In the genomic region with DNA sequence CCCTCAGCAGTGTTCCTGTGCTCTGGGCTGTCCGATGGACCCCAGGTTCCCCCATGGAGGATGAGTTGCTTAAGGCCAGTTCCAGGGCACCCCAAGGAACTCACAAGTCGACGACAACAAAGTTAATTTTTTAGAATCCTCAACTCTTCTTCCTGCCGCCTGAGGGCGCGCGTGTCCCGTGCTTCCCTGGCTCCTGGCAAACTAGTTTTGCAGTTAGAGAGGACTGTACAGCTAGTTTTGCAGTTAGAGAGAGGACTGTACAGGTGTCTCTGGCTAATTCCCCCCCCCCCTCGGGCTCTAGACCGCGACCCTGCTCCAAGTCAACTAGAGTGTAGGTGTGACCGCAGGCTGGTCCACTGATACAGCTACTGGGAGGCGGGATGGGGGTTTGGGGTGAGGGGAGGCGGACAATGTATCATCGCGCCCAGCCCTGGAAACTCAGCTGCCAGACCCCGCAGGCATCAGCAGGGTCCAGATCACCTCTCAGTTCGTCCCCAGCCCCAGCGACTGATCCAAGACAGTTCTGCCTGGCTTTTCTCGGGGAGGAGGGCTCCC, we compare ENCODE assay signal across 8 mouse cellular contexts. TPM values are rescaled to one million over a fixed set of nuclear protein-coding genes. Genes with fewer than 3 reads are reported as not detected.
DNase-seq lines count a peak whose midpoint lies in the region; ATAC-seq and TF ChIP-seq lines count a peak whose summit lies in the region.

No protein-coding gene starts in this region.

- H3K9me3 ChIP-seq in kidney, embryonic 16.5 days (ENCODE audit: low read length), result no peaks in the 10 kb centered on the region

- peak overlapping the region; percentile 96; the same call in 1 of the 2 replicates for H3K4me2 ChIP-seq in kidney, embryonic 16.5 days (replicated peaks; ENCODE audit: low read depth, low read length)

- peaks cover 6% of the 10 kb centered on the region for H3K4me1 ChIP-seq in heart, adult 2 months (ENCODE audit: control insufficient read depth, insufficient read depth, low read length)
- H3K4me1 ChIP-seq in kidney, embryonic 16.5 days (ENCODE audit: insufficient read depth, low read length), result peaks cover 25% of the 10 kb centered on the region

- peak; percentile 89 for TF ChIP-seq EP300 in heart, adult 2 months (IDR thresholded peaks at IDR 0.05; ENCODE audit: insufficient read depth, low read depth, low read length)

- DNase-seq in NIH3T3 (ENCODE audit: low read depth), result peak; percentile 90
- DNase-seq in cerebellum, postnatal 4 days (ENCODE audit: low spot score in 2 of 2), result peak; percentile 51 to 65
- peak; percentile 82 to 83 for DNase-seq in heart, adult 2 months
- peak; percentile 77 for DNase-seq in lung, postnatal 10 days
- DNase-seq in retina, postnatal 7 days (ENCODE audit: low read depth, low spot score), result peak; percentile 39

- peak; percentile 56 for ATAC-seq in kidney, embryonic 16.5 days (ENCODE audit: low FRiP score, low TSS enrichment)
- ATAC-seq in erythroid progenitor cell, adult 5-6 weeks (replicated peaks; ENCODE audit: low FRiP score, poor library complexity, severe bottlenecking), result no peak

- H3K79me3 ChIP-seq in C2C12 (ENCODE audit: low read depth), result peaks cover 19% of the 10 kb centered on the region

- H3K4me3 ChIP-seq in C2C12 (ENCODE audit: insufficient read depth, poor library complexity, severe bottlenecking), result peak overlapping the region; percentile 96
- no peak overlapping the region for H3K4me3 ChIP-seq in heart, adult 2 months
- H3K4me3 ChIP-seq in kidney, embryonic 16.5 days (ENCODE audit: low read length), result peak overlapping the region; percentile 6; the same call in 1 of the 2 replicates

- TF ChIP-seq CTCF in C2C12 (IDR thresholded peaks at IDR 0.05; ENCODE audit: control insufficient read depth, insufficient read depth, insufficient read length), result peak; percentile 63
- peak; percentile 83 for TF ChIP-seq CTCF in heart, adult 2 months (IDR thresholded peaks at IDR 0.05)

- H3K9ac ChIP-seq in heart, adult 2 months (ENCODE audit: low read depth, low read length), result no peak overlapping the region
- peak overlapping the region; percentile 92; the same call in 1 of the 2 replicates for H3K9ac ChIP-seq in kidney, embryonic 16.5 days (replicated peaks; ENCODE audit: low read length)

- peaks cover 28% of the 10 kb centered on the region for H3K79me2 ChIP-seq in C2C12 (ENCODE audit: control insufficient read depth, insufficient read depth)
- no peaks in the 10 kb centered on the region for H3K79me2 ChIP-seq in heart, adult 2 months (replicated peaks; ENCODE audit: control insufficient read depth, insufficient read depth, low read length)

- whole genome bisulfite sequencing in heart, adult 2 months, result 20% methylated on average over 20 of the region's 20 CpGs
- 25% methylated on average over 20 of the region's 20 CpGs for WGBS in kidney, embryonic 16.5 days

- intact Hi-C loops in heart, adult 2 months (cut with DNase I), result loop anchor here (1.0 to 10.0 kb wide), 6 partner anchors 40 to 400 kb away; no protein-coding TSS in a partner anchor

- H3K27me3 ChIP-seq in C2C12 (ENCODE audit: control insufficient read depth, insufficient read depth, insufficient read length), result no peaks in the 10 kb centered on the region
- H3K27me3 ChIP-seq in heart, adult 2 months (ENCODE audit: control insufficient read depth, insufficient read depth, low read length), result no peaks in the 10 kb centered on the region
- no peaks in the 10 kb centered on the region for H3K27me3 ChIP-seq in kidney, embryonic 16.5 days (ENCODE audit: insufficient read depth, low read length)

- no peak overlapping the region for H3K27ac ChIP-seq in heart, adult 2 months
- no peak overlapping the region for H3K27ac ChIP-seq in kidney, embryonic 16.5 days (ENCODE audit: low read length)

- no peak for TF ChIP-seq POLR2A in heart, adult 2 months (IDR thresholded peaks at IDR 0.05; ENCODE audit: insufficient read depth, low read depth, low read length)

- H3K36me3 ChIP-seq in C2C12 (ENCODE audit: control insufficient read depth, insufficient read depth), result peaks cover 24% of the 10 kb centered on the region
- no peaks in the 10 kb centered on the region for H3K36me3 ChIP-seq in heart, adult 2 months (ENCODE audit: control insufficient read depth, insufficient read depth, low read length)
- H3K36me3 ChIP-seq in kidney, embryonic 16.5 days (ENCODE audit: insufficient read depth, low read length), result peaks cover 16% of the 10 kb centered on the region

- H3ac ChIP-seq in C2C12 (ENCODE audit: control insufficient read depth, insufficient read length, low read depth), result no peak overlapping the region

TF ChIP-seq in C2C12, 6 proteins besides CTCF, POLR2A, EP300 and RAD21:
- TF ChIP-seq FOSL1 (IDR thresholded peaks at IDR 0.05; ENCODE audit: insufficient read depth, low read length, poor library complexity, severe bottlenecking) (no peak), CEBPB (IDR thresholded peaks at IDR 0.05; ENCODE audit: low read depth) (no peak), MYOG (IDR thresholded peaks at IDR 0.05; ENCODE audit: control insufficient read depth, extremely low read depth, insufficient read length) (no peak), USF1 (IDR thresholded peaks at IDR 0.05; ENCODE audit: low read depth) (no peak), MYOD1 (IDR thresholded peaks at IDR 0.05; ENCODE audit: control insufficient read depth, insufficient read length, low read depth) (no peak), MAX (IDR thresholded peaks at IDR 0.05) (no peak)

RNA-seq across cellular contexts. Expression of a gene that starts 1.6 kb away (rescaled TPM):
- polyA plus RNA-seq in C2C12 (2012; fragmentation: generic; extraction: Trizol), result 45.2 TPM
- total RNA-seq in heart, adult 2 months (2021), result 10 to 100 TPM in 1 of 2 experiments, 1 to 10 TPM in 1; 8.2 to 10.3 TPM
- polyA plus RNA-seq in heart, adult 2 months (2012; rRNA removed), result 10.4 and 11.1 TPM in 2 replicates
- 36.5 and 36.6 TPM in 2 replicates for polyA plus RNA-seq in kidney, embryonic 16.5 days (2015; fragmentation: Nextera tagmentation; extraction: Ambion mirVana)
- total RNA-seq in erythroid progenitor cell, adult 5-6 weeks (2015; ENCODE audit: low replicate concordance), result 2.2 and 5.9 TPM in 2 replicates
- 13.2 and 16.2 TPM in 2 replicates for total RNA-seq in erythroid progenitor cell, adult 5-6 weeks (2017; ENCODE audit: low replicate concordance)

RNA-seq across cellular contexts. Expression of a gene that starts 12.9 kb away (rescaled TPM):
- polyA plus RNA-seq in C2C12 (2012; fragmentation: generic; extraction: Trizol), result 0.47 TPM
- 10 to 100 TPM in 1 of 2 experiments, 1 to 10 TPM in 1; 7.1 to 11.2 TPM for total RNA-seq in heart, adult 2 months (2021)
- polyA plus RNA-seq in heart, adult 2 months (2012; rRNA removed), result 6.0 and 11.6 TPM in 2 replicates
- polyA plus RNA-seq in kidney, embryonic 16.5 days (2015; fragmentation: Nextera tagmentation; extraction: Ambion mirVana), result 1.6 and 1.7 TPM in 2 replicates
- 36.4 and 37.3 TPM in 2 replicates for total RNA-seq in erythroid progenitor cell, adult 5-6 weeks (2015; ENCODE audit: low replicate concordance)
- 20.9 and 29.3 TPM in 2 replicates for total RNA-seq in erythroid progenitor cell, adult 5-6 weeks (2017; ENCODE audit: low replicate concordance)

Comparison
In these comparisons a context has a peak if more than half of its experiments do, and no peak if none do; other contexts are left out.
1. DNase-seq: peak in every context shown above with its lines; median percentile 90 in NIH3T3; 82 in heart, adult 2 months; 77 in lung, postnatal 10 days; 58 in cerebellum, postnatal 4 days; 39 in retina, postnatal 7 days.